Mouse (Mus musculus) testis, adult 2 months (tissue): ENCODE data around the gene Rnf185.

Source experiments
- CTCF ChIP-seq: fragments of 200-500 bp; IDR thresholded peaks from 2 replicates; pipeline ENCODE4 v1.5.1; 2012; ENCODE audit warnings: low read depth, mild to moderate bottlenecking, inconsistent platforms, low read length, moderate library complexity; ENCODE audit not compliant: control insufficient read depth, insufficient read depth, insufficient replicate concordance
- POLR2A ChIP-seq: fragments of 200-500 bp; IDR thresholded peaks from 2 replicates; pipeline ENCODE4 v1.6.1; 2012; ENCODE audit warnings: low read depth, mild to moderate bottlenecking, inconsistent platforms, low read length, moderate library complexity; ENCODE audit not compliant: control insufficient read depth

- no peak for TF ChIP-seq POLR2A
- no peak for TF ChIP-seq CTCF
Measured at GRCm38 (mm10) chr11:3368983-3369382, 83.2 kb downstream of the Rnf185 start.
